Mouse (Mus musculus) naive thymus-derived CD4-positive, alpha-beta T cell, adult 2 months (primary cell): ENCODE results near the gene Fmod.
A peak's percentile ranks its signal among the peaks of the same experiment; 100 is the strongest.

Source experiments
- DNase-seq: peaks from one replicate; pipeline ENCODE4 v3.0.0-alpha.2; 2011; ENCODE audit warnings: low read depth

Gene Fmod

DNA sequence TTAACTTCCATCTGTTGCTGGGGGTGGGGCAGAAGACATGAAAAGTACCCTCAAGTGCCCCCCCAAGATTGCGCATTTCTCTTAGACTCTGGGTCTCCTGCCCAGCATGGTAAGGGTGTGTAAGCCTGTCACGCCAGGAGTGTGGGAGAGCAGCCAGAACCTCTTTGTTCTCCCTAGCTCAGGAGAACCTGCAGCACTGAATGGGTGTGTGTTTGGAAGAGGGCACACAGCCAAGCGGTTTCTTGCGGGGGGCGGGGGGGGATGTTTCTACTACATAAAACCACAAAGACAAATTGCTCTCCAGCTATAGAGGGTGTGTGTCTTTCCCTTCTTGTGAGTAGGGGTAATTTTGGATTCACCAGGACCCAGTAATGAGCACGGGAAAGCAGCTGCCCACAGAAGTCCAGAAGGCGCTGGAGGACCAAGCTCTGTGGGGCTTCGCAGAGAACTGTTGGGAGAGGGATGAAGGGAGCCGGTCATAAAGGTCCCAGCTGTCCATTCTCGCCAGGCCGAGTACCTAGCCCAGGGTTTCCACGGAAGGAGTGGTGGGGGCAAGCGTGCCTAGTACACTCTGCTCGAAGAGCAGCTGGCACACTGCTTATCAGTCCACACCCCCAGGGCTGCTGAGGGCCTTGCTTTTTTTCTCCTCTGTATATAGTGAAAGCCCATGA, 59.3 kb downstream of the Fmod start:
- peak; percentile 60 for DNase-seq

DNA sequence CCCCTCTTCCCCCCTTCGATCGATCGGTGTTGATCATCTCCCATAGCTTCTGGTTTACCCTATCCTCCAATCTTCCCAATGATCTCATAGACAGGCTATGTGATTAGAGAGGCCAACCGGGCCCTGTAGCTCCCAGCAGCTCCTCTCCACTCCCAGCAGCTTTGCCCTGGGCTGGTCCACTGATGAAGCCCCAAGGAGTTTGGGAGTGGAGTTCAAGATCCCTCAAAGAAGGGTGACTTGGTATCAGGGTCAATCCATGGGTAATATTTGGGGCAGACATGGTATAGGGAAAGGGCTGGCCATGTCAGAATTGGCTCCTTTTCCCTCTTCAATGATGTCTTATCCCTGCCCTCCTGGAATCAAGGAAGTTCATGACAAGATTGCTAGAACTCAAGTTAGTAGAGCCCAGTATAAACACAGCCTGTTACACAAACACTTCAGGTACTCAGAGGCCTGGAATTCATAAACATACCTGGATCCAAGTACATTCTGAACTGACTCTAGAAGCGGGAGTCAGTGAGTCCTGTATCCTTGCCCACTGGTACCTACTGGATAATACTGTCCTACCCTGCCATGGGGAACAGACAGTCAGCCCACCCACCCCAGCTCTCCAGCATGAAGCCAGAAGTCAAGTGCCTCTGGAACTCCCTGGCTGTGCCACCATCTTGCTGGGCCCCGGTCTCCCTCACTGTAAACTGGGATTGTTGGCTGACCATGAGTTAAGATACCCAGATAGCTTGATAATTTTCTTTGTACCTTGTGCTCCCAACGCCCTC, 60.2 kb downstream of the Fmod start:
- DNase-seq: no peak
